Mouse (Mus musculus) midbrain, embryonic 16.5 days (tissue): Measurements from ENCODE around the gene Pdia5. TPM values are rescaled to one million over a fixed set of nuclear protein-coding genes. Genes with fewer than 3 reads are reported as not detected.

Experiments
- ATAC-seq: fragments of 200-750 bp; cut with Nextera tagmentation; 2 replicates; pipeline ENCODE4 v1.8.0; 2017; ENCODE audit warnings: moderate TSS enrichment
- H3K27ac ChIP-seq: fragments of 300-500 bp; sonication (generic); 2 replicates; pipeline ENCODE4 v1.5.1; 2014; ENCODE audit warnings: mild to moderate bottlenecking, low read length, mixed read lengths
- H3K27me3 ChIP-seq: fragments of 300-500 bp; sonication (generic); 2 replicates; pipeline ENCODE4 v1.6.1; 2014; ENCODE audit warnings: low read depth, low read length, mixed read lengths; ENCODE audit not compliant: control insufficient read depth, insufficient read depth
- H3K36me3 ChIP-seq: fragments of 300-500 bp; sonication (generic); 2 replicates; pipeline ENCODE4 v1.6.1; 2014; ENCODE audit warnings: mild to moderate bottlenecking, low read length, moderate library complexity, mixed read lengths; ENCODE audit not compliant: control insufficient read depth, insufficient read depth
- H3K4me1 ChIP-seq: fragments of 300-500 bp; sonication (generic); 2 replicates; pipeline ENCODE4 v1.6.1; 2014; ENCODE audit warnings: mild to moderate bottlenecking, low read length, mixed read lengths; ENCODE audit not compliant: control insufficient read depth, insufficient read depth
- H3K4me2 ChIP-seq: fragments of 300-500 bp; sonication (generic); 2 replicates; pipeline ENCODE4 v1.6.1; 2014; ENCODE audit warnings: mild to moderate bottlenecking, low read length, mixed read lengths
- H3K4me3 ChIP-seq: fragments of 300-500 bp; sonication (generic); 2 replicates; pipeline ENCODE4 v1.5.1; 2014; ENCODE audit warnings: low read depth, mild to moderate bottlenecking, low read length, moderate library complexity, mixed read lengths
- H3K9ac ChIP-seq: fragments of 300-500 bp; sonication (generic); 2 replicates; pipeline ENCODE4 v1.6.1; 2014; ENCODE audit warnings: low read depth, low read length, mixed read lengths
- H3K9me3 ChIP-seq: fragments of 300-500 bp; sonication (generic); replicated peaks from 2 replicates; pipeline ENCODE4 v1.6.1; 2014; ENCODE audit warnings: mild to moderate bottlenecking, low read length, mixed read lengths; ENCODE audit not compliant: control insufficient read depth, poor library complexity, severe bottlenecking
- WGBS: fragments of 180-500 bp; shearing (Covaris S2); extraction: QIAGEN DNeasy Blood & Tissue Kit; methylation state at CpG from one replicate; pipeline ENCODE4 v1.1.7; 2014; 5-methylcytosine and 5-hydroxymethylcytosine counted together
- polyA plus RNA-seq: library from polyadenylated mRNA; unstranded; fragments of >200 nt; fragmentation: Nextera tagmentation; extraction: Ambion mirVana; gene quantifications from 2 replicates; pipeline ENCODE4 v1.2.1, GENCODE M21; 2015

Gene Pdia5
- polyA plus RNA-seq, 1 experiment from 2014 or later: 12.0 TPM

DNA sequence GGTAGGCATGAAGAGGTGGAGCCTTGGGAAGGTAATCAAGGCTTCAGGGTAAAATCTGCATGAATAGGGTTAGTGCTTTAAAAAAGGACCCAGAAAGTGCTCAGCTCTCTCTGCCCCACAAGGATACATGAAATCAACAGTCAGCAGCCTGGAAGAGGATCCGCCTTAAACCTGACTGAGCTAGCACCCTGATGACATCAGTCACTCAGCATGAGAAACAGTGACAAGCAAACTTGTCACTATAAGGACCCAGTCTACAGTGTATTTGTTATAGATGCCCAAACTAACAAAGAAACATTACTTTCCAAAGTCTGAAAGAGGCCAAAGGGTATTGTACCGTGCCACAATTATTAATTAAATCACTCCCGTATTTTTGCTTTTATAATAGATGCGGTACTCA is 2.9 kb downstream of the Pdia5 start:
- ATAC-seq: no peak
- WGBS: 84% methylated on average over 4 of the region's 4 CpGs

GRCm38 (mm10) chr16:35487056-35487455 is 3.6 kb downstream of the Pdia5 start:
- WGBS: 28% methylated on average over 4 of the region's 4 CpGs
- Histone ChIP-seq H3K27me3 (no peaks in the 10 kb centered on the region), H3K9me3 (no peaks in the 10 kb centered on the region), H3K36me3 (no peaks in the 10 kb centered on the region), H3K4me3 (no peak overlapping the region), H3K27ac (no peak overlapping the region), H3K4me2 (no peak overlapping the region), H3K9ac (no peak overlapping the region), H3K4me1 (peaks cover 10% of the 10 kb centered on the region)
- no peak for ATAC-seq

More for the DNA sequence above, 2.9 kb downstream of the Pdia5 start:
- Histone ChIP-seq H3K4me3 (no peak overlapping the region), H3K9ac (no peak overlapping the region), H3K36me3 (no peaks in the 10 kb centered on the region), H3K4me1 (peaks cover 10% of the 10 kb centered on the region), H3K27ac (no peak overlapping the region), H3K4me2 (no peak overlapping the region), H3K9me3 (no peaks in the 10 kb centered on the region), H3K27me3 (no peaks in the 10 kb centered on the region)

GRCm38 (mm10) chr16:35485711-35486110 is 5.0 kb downstream of the Pdia5 start:
- 79% methylated on average over 9 of the region's 9 CpGs for WGBS
- ATAC-seq: no peak
- no peak overlapping the region for H3K4me3 ChIP-seq
- H3K27me3 ChIP-seq: no peaks in the 10 kb centered on the region
- H3K4me1 ChIP-seq: peaks cover 10% of the 10 kb centered on the region
- H3K9me3 ChIP-seq: no peaks in the 10 kb centered on the region
- H3K9ac ChIP-seq: no peak overlapping the region
- H3K4me2 ChIP-seq: no peak overlapping the region
- no peaks in the 10 kb centered on the region for H3K36me3 ChIP-seq
- no peak overlapping the region for H3K27ac ChIP-seq

DNA sequence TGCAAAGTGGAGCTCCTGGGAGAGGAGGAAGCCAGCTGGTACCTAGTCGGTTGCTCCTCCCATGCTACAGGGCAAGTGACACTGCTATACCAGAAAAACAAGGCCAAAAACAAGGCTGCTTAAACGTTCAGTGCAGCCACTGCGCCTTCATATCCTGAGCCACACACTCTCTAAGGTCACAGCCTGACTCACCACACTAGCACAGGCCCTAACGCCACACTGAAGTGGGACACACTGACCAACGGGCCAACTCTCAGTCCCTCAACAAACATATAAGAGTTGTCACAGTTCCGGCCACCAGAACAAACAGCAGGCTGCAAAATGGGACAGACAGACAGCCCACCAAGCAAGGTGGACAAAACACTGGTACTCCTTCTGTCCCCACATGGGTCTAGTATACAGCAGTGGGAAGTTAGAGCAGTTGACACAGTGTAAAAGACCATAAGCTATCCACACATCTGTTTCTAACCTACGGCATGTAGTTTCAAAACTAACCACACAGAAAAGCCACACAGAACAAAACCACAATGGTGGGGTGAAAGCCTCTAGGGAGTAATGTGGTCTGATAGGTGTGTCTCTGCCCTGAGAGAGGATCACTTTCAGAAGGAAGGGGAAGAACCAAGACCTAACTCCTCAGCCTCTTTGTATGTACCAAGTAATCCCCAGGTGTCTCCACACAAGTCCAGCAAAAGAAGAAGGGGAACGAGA is 6.0 kb downstream of the Pdia5 start:
- WGBS: 72% methylated on average over 8 of the region's 8 CpGs
- Histone ChIP-seq H3K9ac (no peak overlapping the region), H3K36me3 (no peaks in the 10 kb centered on the region), H3K27me3 (no peaks in the 10 kb centered on the region), H3K4me3 (no peak overlapping the region), H3K27ac (no peak overlapping the region), H3K4me1 (peaks cover 9% of the 10 kb centered on the region), H3K4me2 (no peak overlapping the region), H3K9me3 (no peaks in the 10 kb centered on the region)
- ATAC-seq: no peak

DNA sequence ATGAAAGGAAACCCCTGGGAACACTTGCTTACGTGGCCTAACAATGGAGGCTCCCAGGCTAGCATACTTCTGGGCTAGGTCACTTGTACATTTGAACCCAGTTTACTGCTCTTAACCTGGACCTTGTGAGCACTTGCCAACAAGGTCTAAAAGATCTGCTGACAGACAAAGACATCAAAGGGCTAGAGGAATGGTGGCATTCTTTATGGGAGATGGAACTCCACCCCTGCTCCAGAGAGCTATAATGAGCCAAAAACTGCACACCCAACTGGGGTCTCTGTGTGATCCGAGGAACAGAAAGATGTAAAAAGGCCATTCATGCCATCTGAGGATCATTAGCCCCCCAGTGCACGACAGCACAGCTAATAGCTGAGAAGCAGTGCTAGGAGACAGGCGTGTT is 6.6 kb downstream of the Pdia5 start:
- peaks cover 4% of the 10 kb centered on the region for H3K4me1 ChIP-seq
- no peak overlapping the region for H3K4me2 ChIP-seq
- H3K36me3 ChIP-seq: no peaks in the 10 kb centered on the region
- ATAC-seq: no peak
- no peaks in the 10 kb centered on the region for H3K9me3 ChIP-seq
- 17% methylated on average over 4 of the region's 4 CpGs for WGBS
- no peak overlapping the region for H3K27ac ChIP-seq
- no peak overlapping the region for H3K4me3 ChIP-seq
- no peak overlapping the region for H3K9ac ChIP-seq
- H3K27me3 ChIP-seq: no peaks in the 10 kb centered on the region

GRCm38 (mm10) chr16:35479301-35479700 is 11.4 kb downstream of the Pdia5 start:
- 56% methylated on average over 5 of the region's 6 CpGs for WGBS
- H3K4me2 ChIP-seq: no peak overlapping the region

GRCm38 (mm10) chr16:35477273-35477672 is 13.4 kb downstream of the Pdia5 start:
- H3K27me3 ChIP-seq: no peaks in the 10 kb centered on the region
- H3K9me3 ChIP-seq: no peaks in the 10 kb centered on the region
- H3K27ac ChIP-seq: no peak overlapping the region
- 79% methylated on average over 1 of the region's 1 CpGs for WGBS
- no peaks in the 10 kb centered on the region for H3K36me3 ChIP-seq
- peaks cover 2% of the 10 kb centered on the region for H3K4me1 ChIP-seq
- H3K4me3 ChIP-seq: no peak overlapping the region
- no peak overlapping the region for H3K4me2 ChIP-seq
- H3K9ac ChIP-seq: no peak overlapping the region
- ATAC-seq: no peak

More at GRCm38 (mm10) chr16:35479301-35479700, 11.4 kb downstream of the Pdia5 start:
- H3K9me3 ChIP-seq: no peaks in the 10 kb centered on the region
- no peaks in the 10 kb centered on the region for H3K36me3 ChIP-seq
- H3K9ac ChIP-seq: no peak overlapping the region
- H3K4me3 ChIP-seq: no peak overlapping the region
- H3K27me3 ChIP-seq: no peaks in the 10 kb centered on the region
- ATAC-seq: no peak
- peaks cover 4% of the 10 kb centered on the region for H3K4me1 ChIP-seq
- H3K27ac ChIP-seq: no peak overlapping the region

GRCm38 (mm10) chr16:35472569-35473275 is 18.0 kb downstream of the Pdia5 start:
- H3K36me3 ChIP-seq: no peaks in the 10 kb centered on the region
- no peak overlapping the region for H3K9ac ChIP-seq
- no peak overlapping the region for H3K27ac ChIP-seq
- H3K27me3 ChIP-seq: no peaks in the 10 kb centered on the region
- no peak overlapping the region for H3K4me2 ChIP-seq
- 89% methylated on average over 14 of the region's 14 CpGs for WGBS
- H3K4me1 ChIP-seq: no peaks in the 10 kb centered on the region; the same call in 1 of the 2 replicates
- ATAC-seq: no peak
- no peak overlapping the region for H3K4me3 ChIP-seq
- no peaks in the 10 kb centered on the region for H3K9me3 ChIP-seq

DNA sequence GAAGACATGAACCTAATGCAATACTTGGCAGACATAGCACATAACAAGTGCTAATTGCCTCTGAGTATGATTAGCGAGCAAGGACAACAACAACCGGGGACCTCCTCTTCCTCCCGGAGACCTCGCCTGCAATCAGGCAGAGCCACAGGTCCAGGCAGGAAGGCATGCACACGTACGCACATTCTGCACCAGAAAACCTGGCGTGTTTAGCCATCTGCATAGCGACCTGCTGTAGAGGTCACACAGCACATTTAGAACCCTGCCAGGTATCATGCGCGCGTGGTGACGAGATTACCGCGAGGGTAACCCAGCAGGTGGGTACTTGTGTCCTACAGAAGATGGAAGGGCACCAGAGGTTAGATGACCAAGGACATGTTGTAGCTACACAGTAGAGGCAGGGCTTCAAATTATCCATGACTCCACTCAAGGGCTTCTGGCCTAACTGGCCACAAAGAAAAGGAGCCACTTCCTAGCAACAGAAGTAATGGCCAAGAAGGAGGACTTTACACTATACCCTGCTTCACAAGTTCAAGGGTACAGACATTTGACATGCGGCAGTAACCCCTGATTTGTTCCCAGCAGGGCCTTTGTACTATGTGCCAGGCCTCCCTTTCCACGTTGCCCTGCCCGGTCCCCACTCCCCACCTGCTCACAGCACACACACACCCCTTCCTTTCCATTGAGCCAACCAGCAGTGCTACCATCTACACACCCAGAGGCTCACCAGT is 18.7 kb downstream of the Pdia5 start:
- no peak overlapping the region for H3K9ac ChIP-seq
- ATAC-seq: no peak
- H3K9me3 ChIP-seq: no peaks in the 10 kb centered on the region
- no peak overlapping the region for H3K4me2 ChIP-seq
- no peaks in the 10 kb centered on the region for H3K36me3 ChIP-seq
- no peaks in the 10 kb centered on the region; the same call in 1 of the 2 replicates for H3K4me1 ChIP-seq
- 86% methylated on average over 17 of the region's 17 CpGs for WGBS
- no peak overlapping the region for H3K4me3 ChIP-seq
- no peak overlapping the region for H3K27ac ChIP-seq
- no peaks in the 10 kb centered on the region for H3K27me3 ChIP-seq
